Mouse (Mus musculus) bone marrow macrophage, adult 2 months (primary cell): Measurements from ENCODE around the gene Rbpj.

Source experiments
- CTCF ChIP-seq: IDR thresholded peaks from 2 replicates; pipeline ENCODE4 v1.5.1; 2012; ENCODE audit warnings: low read depth, mild to moderate bottlenecking, low read length, moderate library complexity
- POLR2A ChIP-seq: IDR thresholded peaks from 2 replicates; pipeline ENCODE4 v1.6.1; 2012; ENCODE audit warnings: mild to moderate bottlenecking, low read depth, low read length, borderline replicate concordance

GRCm38 (mm10) chr5:53683916-53684315, 218.0 kb downstream of the Rbpj start:
- TF ChIP-seq POLR2A (no peak), CTCF (no peak)
